Mouse (Mus musculus) forebrain, embryonic 11.5 days (tissue): Measurements from ENCODE around the gene Ier5l. TPM values are rescaled to one million over a fixed set of nuclear protein-coding genes. Genes with fewer than 3 reads are reported as not detected.

Experiments used
- ATAC-seq: fragments of 200-750 bp; cut with Nextera tagmentation; replicated peaks from 2 replicates; pipeline ENCODE4 v1.8.0; 2017; ENCODE audit warnings: moderate TSS enrichment; ENCODE audit not compliant: low FRiP score
- DNase-seq: peaks from one replicate; pipeline ENCODE4 v3.0.0-alpha.2; 2017; ENCODE audit warnings: low spot score
- H3K27ac ChIP-seq: fragments of 300-500 bp; sonication (generic); 2 replicates; pipeline ENCODE4 v1.5.1; 2014; ENCODE audit warnings: low read depth, low read length
- H3K27me3 ChIP-seq: fragments of 300-500 bp; sonication (generic); 2 replicates; pipeline ENCODE4 v1.6.1; 2014; ENCODE audit warnings: mild to moderate bottlenecking, low read length, mixed read lengths; ENCODE audit not compliant: control insufficient read depth, insufficient read depth
- H3K36me3 ChIP-seq: fragments of 300-500 bp; sonication (generic); 2 replicates; pipeline ENCODE4 v1.6.1; 2014; ENCODE audit warnings: mild to moderate bottlenecking, low read length, moderate library complexity, mixed read lengths; ENCODE audit not compliant: control insufficient read depth, insufficient read depth
- H3K4me1 ChIP-seq: fragments of 300-500 bp; sonication (generic); replicated peaks from 2 replicates; pipeline ENCODE4 v1.6.1; 2014; ENCODE audit warnings: low read length, mixed read lengths; ENCODE audit not compliant: control insufficient read depth, insufficient read depth
- H3K4me2 ChIP-seq: fragments of 300-500 bp; sonication (generic); 2 replicates; pipeline ENCODE4 v1.6.1; 2014; ENCODE audit warnings: low read depth, mild to moderate bottlenecking, low read length, moderate library complexity, mixed read lengths; ENCODE audit not compliant: severe bottlenecking
- H3K4me3 ChIP-seq: fragments of 300-500 bp; sonication (generic); 2 replicates; pipeline ENCODE4 v1.5.1; 2014; ENCODE audit warnings: low read depth, low read length
- H3K9ac ChIP-seq: fragments of 300-500 bp; sonication (generic); 2 replicates; pipeline ENCODE4 v1.6.1; 2014; ENCODE audit warnings: low read length
- H3K9me3 ChIP-seq: fragments of 300-500 bp; sonication (generic); 2 replicates; pipeline ENCODE4 v1.6.1; 2016; ENCODE audit warnings: low read length, mixed read lengths; ENCODE audit not compliant: control insufficient read depth
- WGBS: fragments of 180-500 bp; shearing (Covaris S2); extraction: QIAGEN DNeasy Blood & Tissue Kit; methylation state at CpG from one replicate; pipeline ENCODE4 v1.1.7; 2014; 5-methylcytosine and 5-hydroxymethylcytosine counted together
- polyA plus RNA-seq: library from polyadenylated mRNA; unstranded; fragments of >200 nt; fragmentation: Nextera tagmentation; extraction: Ambion mirVana; gene quantifications from 2 replicates; pipeline ENCODE4 v1.2.1, GENCODE M21; 2014

Gene Ier5l
- polyA plus RNA-seq, 1 experiment from 2014 or later, result 3.7 TPM

DNA sequence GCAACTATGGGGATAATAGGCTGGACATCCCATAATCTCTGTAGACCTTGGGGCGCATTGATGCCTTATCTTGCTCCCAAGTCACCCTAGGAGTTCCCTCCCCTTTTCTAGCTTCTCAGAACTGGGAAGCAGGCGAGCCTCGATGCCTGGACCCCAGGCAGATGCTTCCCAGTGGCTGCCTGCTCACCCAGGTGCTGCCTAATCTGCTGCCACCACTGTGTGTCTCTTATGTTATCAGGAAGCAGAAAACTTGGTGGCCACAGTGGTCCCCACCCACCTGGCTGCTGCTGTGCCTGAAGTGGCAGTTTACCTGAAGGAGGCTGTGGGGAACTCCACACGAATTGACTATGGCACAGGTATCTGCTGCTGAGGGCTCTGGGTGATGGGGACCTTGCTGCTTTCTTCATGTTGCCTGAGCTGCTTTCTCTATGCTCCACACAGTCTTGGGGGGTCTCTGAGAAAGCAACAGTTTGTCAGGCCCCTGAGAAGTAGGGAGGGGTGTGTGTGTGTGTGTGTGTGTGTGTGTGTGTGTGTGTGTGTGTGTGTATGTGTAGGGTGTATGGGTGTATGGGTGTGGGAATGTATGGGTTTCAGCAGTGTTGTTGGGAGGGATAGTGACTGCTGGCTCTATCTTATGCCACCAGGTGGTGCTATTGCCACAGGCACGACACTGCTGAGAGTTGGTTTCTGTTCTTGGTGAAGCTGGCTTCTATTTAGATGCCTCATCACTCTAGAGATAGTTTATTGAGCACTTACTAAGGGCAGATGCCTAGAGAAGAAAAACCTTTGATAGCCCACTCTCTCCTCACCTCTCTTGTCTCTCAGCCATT lies 38.5 kb downstream of the Ier5l start:
- no peak overlapping the region for H3K4me2 ChIP-seq
- no peaks in the 10 kb centered on the region for H3K27me3 ChIP-seq
- WGBS, result 61% methylated on average over 5 of the region's 5 CpGs
- peaks cover 2% of the 10 kb centered on the region; the same call in 1 of the 2 replicates for H3K4me1 ChIP-seq
- H3K4me3 ChIP-seq, result no peak overlapping the region
- peaks cover 13% of the 10 kb centered on the region for H3K36me3 ChIP-seq
- ATAC-seq, result peak; percentile 72; the same call in 1 of the 2 replicates
- H3K9me3 ChIP-seq, result no peaks in the 10 kb centered on the region
- DNase-seq, result peak; percentile 80
- H3K27ac ChIP-seq, result no peak overlapping the region
- no peak overlapping the region for H3K9ac ChIP-seq

DNA sequence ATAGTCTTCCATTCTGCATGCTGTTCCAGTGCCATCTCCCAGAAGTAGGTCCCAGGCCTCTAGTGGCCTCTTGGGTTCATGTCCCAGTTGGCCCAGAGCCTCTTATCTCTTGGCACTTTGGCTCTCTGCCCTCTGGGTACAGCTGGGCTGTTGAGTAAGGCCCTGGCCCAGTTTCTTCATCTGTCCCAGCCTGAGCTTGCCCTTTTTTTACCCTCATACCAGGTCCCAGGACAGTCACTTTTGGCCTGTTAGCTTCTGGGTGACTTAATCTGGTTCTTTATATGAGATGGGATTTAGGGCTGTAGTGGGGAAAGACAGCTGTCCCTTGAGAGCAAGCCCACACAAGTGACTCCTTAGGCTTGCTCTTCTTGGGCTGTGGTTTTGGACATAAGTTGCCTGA lies 44.9 kb downstream of the Ier5l start:
- H3K36me3 ChIP-seq, result peaks cover 8% of the 10 kb centered on the region; the same call in 1 of the 2 replicates
- no peak overlapping the region for H3K9ac ChIP-seq
- H3K27me3 ChIP-seq, result no peaks in the 10 kb centered on the region
- no peak overlapping the region for H3K27ac ChIP-seq
- no peaks in the 10 kb centered on the region for H3K9me3 ChIP-seq
- H3K4me1 ChIP-seq, result no peaks in the 10 kb centered on the region
- H3K4me3 ChIP-seq, result no peak overlapping the region
- no peak for DNase-seq
- no peak for ATAC-seq
- H3K4me2 ChIP-seq, result no peak overlapping the region

Other genes with a start within 250 kb of the Ier5l start
- 50.7 and 54.5 TPM in 2 replicates for gene Lrrc8a, start 236.5 kb downstream of the Ier5l start, polyA plus RNA-seq
- gene Gm28035, start 233.7 kb downstream of the Ier5l start, polyA plus RNA-seq, result 0.20 and 0.28 TPM in 2 replicates
- 3.8 and 3.9 TPM in 2 replicates for gene Phyhd1, start 208.0 kb downstream of the Ier5l start, polyA plus RNA-seq
- gene Gm28038, start 193.2 kb downstream of the Ier5l start, polyA plus RNA-seq, result not detected in 2 replicates
- 26.2 and 26.3 TPM in 2 replicates for gene Dolk, start 187.9 kb downstream of the Ier5l start, polyA plus RNA-seq
- gene Nup188, start 187.8 kb downstream of the Ier5l start, polyA plus RNA-seq, result 65.8 and 67.0 TPM in 2 replicates
- 69.4 and 72.9 TPM in 2 replicates for gene Sh3glb2, start 114.9 kb downstream of the Ier5l start, polyA plus RNA-seq
- gene Miga2, start 110.0 kb downstream of the Ier5l start, polyA plus RNA-seq, result 26.3 and 26.6 TPM in 2 replicates
- 47.9 and 53.6 TPM in 2 replicates for gene Dolpp1, start 82.0 kb downstream of the Ier5l start, polyA plus RNA-seq
- 25.8 and 30.0 TPM in 2 replicates for gene Crat, start 58.4 kb downstream of the Ier5l start, polyA plus RNA-seq
- gene Ptpa, start 58.2 kb downstream of the Ier5l start, polyA plus RNA-seq, result 90.0 and 94.5 TPM in 2 replicates
- gene Cstad, start 120.8 kb upstream of the Ier5l start, polyA plus RNA-seq, result 0.57 and 0.71 TPM in 2 replicates